Mouse (Mus musculus): ENCODE measurements at regions not wholly inside any gene's neighbourhood (a gene's known extent, or its start where the extent isn't known, plus 50 kb on each side); places are given as distances from the start of the nearest gene placed in this dataset.

GRCm38 (mm10) chr12:27060899-27061762, 281.2 kb downstream of the Sox11 start:
- DNase-seq: no peak

DNA sequence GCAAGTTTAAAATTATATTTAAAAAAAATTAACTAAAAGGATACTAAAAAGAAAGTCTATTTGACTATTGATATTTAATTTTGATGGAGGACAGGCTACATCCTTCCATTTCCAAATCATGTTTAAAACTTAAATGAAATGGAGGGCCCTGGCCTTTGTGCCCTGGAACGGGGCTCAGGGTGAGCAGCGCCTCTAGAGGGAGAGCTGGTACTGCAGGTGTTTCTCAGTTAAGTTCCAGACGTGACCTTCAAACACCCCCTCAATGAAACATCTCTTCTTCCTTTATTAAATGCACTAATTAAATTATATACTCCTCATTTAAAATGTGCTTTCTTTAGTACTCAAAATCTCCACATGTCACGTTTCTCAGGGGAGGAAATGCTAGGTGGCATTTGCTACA, 282.5 kb downstream of the Sox11 start:
- DNase-seq: no peak

DNA sequence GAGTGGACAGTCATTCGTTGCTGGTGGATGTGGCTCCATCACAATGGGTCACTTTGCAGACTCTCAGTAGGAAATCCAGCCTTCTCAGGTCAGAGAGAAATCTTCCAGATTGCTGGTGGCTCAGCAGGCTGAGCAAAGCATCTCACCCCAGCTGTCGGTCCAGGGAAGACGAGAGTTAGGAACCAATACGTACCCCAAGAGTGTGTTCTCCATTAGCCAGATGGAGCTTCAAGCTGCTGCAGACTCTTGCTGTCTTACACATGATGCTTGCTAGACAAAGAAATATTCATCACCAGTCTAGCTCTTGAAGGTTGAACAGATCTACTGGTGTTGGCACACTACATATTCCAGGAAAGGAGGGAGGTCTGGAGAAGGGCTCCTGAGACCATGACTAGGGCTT, 288.0 kb downstream of the Sox11 start:
- DNase-seq: no peak

DNA sequence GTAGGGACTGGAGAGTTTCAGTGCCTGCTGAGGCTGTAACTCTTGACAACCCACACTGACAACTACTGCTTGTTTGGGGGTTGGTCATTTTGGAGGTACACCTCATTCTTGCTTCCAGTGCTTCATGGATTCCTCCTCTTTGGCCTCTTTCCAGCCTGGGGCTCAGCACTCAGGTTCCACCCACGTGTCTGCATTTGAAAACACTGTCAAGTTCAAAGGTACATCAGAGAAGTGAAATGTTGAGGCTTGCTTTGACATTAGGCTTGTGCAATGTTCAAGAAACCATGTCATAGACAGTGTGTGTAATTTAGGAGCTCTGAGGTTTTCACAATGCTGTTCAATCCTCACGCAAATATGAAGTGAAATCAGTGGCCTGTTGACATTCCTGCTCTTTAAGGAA, 304.5 kb downstream of the Sox11 start:
- DNase-seq: no peak

- DNase-seq: no peak
Observed at GRCm38 (mm10) chr12:27019751-27020150, 322.6 kb downstream of the Sox11 start.

DNA sequence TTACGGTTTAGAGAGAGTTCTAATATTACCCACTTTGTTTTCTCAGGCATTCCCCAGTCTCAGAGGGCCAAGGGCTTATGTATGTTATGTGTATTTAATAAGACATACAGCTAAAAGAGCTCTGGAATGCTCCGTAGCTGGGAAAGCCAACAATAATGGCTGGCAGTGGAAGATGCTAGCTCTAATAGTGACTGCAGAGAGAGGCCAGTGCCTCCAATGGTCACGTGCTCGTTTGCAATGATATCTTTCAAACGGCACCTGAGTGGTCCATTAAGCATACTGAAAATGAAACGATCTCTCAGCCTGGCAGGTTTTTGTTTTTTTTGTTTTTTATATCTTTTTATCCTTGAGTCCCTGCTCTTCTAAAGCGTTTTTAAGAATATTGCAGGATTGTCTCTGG, 324.0 kb downstream of the Sox11 start:
- no peak for DNase-seq

- DNase-seq: no peak
Observed at GRCm38 (mm10) chr12:26999287-26999686, 343.1 kb downstream of the Sox11 start.

GRCm38 (mm10) chr12:26976284-26977065, 365.9 kb downstream of the Sox11 start:
- no peak for DNase-seq

DNA sequence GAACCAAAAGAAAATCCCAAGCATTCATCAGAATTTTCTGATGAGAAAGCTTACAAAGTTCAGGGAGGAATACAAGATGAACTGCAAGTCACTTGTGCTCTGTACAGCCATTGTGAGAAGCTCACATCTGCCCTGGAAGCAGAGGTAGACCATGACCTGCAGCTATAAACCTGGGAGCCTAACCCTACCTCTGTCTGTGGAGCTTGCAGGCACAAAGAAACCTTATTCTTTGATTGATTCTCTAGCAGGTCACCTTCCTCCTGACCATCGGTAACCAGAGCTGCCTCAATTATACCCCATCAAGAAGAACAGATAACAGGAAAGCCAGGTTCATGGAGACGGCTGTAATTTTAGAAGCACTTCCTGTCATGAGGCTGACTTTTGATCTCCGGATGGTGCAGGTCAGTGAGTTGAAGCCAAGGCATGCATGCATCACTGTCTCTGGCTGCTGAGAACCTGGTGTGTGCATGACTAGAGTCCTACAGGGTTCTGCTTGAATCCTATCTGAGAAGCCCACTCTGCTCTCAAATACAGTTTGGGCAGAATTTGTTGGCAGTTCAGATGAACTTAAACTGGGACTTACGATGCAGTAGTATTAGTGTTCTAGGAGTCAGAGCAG, 369.8 kb downstream of the Sox11 start:
- no peak for DNase-seq

DNA sequence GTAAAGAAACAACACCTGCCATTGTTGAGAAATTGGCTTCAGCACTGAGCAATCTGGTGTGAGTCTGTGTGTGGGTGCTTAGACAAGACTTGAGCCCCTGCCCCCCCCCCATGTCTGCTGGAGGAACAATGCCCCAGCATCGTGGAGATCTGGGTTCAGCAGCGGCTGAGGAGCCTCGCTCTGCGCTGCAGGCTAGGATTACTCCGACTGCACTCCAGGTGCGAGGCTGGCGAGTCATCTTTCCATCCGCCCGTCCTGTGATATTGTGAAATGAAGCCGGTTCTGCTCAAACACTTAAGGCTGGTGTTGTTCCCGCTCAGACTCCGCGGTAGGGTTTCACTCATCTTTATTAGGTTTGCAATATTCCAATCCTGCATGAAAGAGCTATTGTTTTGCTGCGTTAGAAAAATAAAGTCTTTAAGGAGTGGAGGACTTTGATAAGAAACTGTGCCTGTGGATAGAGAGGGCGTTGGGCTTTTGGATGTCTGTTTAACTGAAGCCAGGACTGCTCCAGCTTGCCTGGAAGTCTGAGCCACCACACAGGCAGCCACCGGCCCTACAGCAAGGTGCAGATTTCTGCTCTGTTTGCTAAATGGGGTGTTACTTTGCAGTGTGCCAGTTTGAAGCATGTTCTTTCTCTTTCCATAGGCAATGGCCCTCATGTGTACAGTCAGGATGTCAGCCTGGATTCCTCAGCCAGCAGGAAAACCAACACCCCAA, 375.2 kb downstream of the Sox11 start:
- no peak for DNase-seq

- DNase-seq: no peak
Observed at GRCm38 (mm10) chr12:26963917-26964316, 378.5 kb downstream of the Sox11 start.

GRCm38 (mm10) chr12:26939831-26940230, 402.5 kb downstream of the Sox11 start:
- DNase-seq: peak; percentile 47

DNA sequence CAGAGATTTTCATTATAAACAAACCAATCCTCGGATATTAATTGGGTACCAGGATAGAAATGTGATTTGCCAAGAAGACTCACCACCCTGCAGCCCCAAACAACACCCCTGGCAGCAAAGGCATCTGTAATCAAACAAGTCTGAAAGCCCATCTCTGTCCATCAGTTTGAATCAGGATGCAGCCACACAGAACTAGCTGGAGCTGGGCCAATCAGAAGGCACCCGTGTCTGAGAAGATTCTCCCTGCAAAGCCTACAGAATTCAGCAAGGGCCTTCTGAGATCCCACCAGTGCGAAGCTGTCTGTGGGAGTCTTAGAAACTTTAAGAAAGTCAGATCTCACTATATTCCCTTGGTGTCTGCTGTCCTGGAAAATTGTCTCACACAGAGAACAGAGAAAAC, 404.5 kb downstream of the Sox11 start:
- no peak for DNase-seq

GRCm38 (mm10) chr12:26936696-26937458, 405.5 kb downstream of the Sox11 start:
- no peak for DNase-seq

- no peak for DNase-seq
Observed at GRCm38 (mm10) chr12:26930155-26930867, 412.1 kb downstream of the Sox11 start.

DNA sequence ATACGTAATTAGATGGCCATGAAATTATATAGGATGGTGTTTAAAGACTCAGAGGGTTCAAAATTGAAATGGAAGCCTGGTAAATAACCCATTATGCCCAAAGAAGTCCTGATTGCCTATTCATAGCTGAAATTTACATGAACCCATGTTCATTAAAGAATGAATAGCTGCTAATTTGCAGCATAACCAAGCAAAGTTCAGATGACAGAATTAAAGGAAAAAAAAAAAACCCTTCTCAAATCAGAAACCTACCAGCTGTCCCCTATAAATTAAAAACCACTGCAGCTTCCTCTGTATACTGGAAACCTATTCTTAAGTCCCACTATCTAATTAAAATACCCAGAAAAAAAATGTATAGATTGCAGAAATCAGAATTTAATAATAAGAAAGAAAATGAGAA, 436.2 kb downstream of the Sox11 start:
- no peak for DNase-seq

GRCm38 (mm10) chr12:26903894-26904272, 434.9 kb downstream of the Cmpk2 start:
- no peak for DNase-seq

DNA sequence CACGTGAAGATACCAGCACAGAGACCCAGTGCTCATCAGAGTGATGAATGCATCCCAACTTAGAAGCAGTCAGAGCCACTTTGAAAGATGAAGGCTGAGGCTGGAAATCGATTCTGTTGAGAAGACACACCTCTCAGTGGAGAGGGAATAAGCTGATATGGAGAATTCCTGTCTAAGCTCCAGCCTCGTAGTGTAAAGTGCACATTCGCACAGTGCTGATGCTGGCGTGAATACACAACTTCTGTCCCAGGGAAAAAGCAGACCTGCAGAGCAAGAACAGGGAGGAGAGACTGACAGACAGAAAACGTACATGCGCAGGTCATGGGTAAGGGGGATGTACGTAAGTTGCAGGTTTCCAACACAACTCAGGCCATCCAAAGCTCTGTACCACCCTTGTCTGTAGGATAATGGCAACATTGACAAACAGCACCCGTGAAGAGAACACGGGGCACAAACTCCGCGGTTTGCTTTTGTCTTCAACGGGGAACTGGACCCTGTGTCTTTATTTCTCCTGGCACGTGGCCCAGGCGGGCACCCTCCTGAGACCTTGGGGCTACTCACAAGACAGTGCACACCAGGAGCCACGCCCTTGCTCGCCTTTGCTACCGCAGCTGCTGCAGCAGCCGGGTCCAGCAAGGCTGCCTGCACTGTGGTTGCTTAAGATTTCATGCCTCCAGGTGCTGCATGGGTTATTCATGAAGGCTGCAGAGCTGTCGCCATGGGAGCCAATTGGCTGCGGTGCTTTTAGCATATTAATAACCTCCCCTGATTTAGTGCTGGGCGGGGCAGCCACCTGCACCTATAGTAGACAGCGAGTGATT, 434.3 kb downstream of the Cmpk2 start:
- no peak for DNase-seq

DNA sequence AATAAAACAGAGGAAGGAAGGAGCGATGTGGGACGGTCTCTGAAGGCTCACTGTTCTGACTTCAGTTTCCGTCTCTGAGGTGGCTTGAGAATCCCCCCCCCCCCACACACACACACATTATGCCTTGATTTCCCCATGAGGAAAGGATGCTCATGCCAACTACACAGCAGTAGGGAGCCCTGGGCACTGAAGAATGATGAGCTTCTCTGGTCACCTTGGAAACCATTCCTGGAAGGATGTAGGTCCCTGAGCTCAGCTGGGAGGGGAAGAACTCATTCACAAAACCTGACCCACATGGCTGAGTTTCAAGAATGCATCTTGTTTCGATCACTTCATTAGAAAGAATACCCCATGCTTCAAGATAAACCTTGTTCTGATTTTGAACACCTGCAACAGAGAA, 422.2 kb downstream of the Cmpk2 start:
- DNase-seq: no peak

GRCm38 (mm10) chr12:26886635-26887014, 417.6 kb downstream of the Cmpk2 start:
- DNase-seq: no peak

All from adrenal gland, adult 8-10 months (tissue).